Mouse (Mus musculus): ENCODE data around the gene Gm11237. TPM values are rescaled to one million over a fixed set of nuclear protein-coding genes. Genes with fewer than 3 reads are reported as not detected.
"Not testable (repeated sequence)": the region's sequence is repeated elsewhere in the genome, so short reads cannot be mapped to it uniquely, and the experiment has no call there.

Gene Gm11237
- polyA plus RNA-seq (2014; fragmentation: Nextera tagmentation; extraction: Ambion mirVana) = not detected in 2 replicates

GRCm38 (mm10) chr4:73622684-73623083 lies at the start of gene Gm11237:
Gene Gm11237, plus strand, starts transcription at chr4:73622984.
- ATAC-seq (ENCODE audit: insufficient number of reproducible peaks, insufficient read depth, low FRiP score, low read depth); H3K36me3 ChIP-seq (ENCODE audit: control insufficient read depth, insufficient read depth, low read length); H3K27ac ChIP-seq (ENCODE audit: low read length); H3K27me3 ChIP-seq (ENCODE audit: control insufficient read depth, insufficient read depth, low read length); H3K4me3 ChIP-seq (ENCODE audit: low read depth, low read length); H3K9me3 ChIP-seq (ENCODE audit: control insufficient read depth, low read depth, low read length); H3K4me2 ChIP-seq (replicated peaks; ENCODE audit: low read depth, low read length); H3K4me1 ChIP-seq (ENCODE audit: control insufficient read depth, insufficient read depth, low read length); H3K9ac ChIP-seq (replicated peaks; ENCODE audit: low read depth, low read length): not testable (repeated sequence)
- no CpG with 5 or more reads among the region's 3 CpGs for WGBS

DNA sequence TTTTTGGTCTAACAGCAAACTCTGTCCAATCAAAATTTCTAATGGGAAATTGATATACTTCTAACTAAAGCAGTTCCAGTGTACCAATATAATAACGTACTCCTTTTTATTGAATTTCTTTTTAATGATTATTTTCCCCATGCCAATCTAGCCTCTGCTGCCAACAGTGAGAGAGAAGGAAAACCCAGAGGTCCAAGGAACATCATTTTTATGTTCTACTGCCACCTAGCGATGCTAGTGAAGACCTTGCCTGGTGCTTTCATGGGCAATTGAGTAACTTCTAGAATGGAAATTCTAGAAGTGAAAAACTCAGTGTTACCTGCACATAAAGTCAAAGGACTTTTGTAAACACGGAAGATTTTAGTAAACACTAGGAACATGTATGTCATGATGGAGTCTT lies 23.5 kb upstream of the Gm11237 start:
- Histone ChIP-seq H3K36me3 (ENCODE audit: control insufficient read depth, insufficient read depth, low read length) (no peaks in the 10 kb centered on the region), H3K4me1 (ENCODE audit: control insufficient read depth, insufficient read depth, low read length) (no peaks in the 10 kb centered on the region), H3K9ac (replicated peaks; ENCODE audit: low read depth, low read length) (no peak overlapping the region), H3K27ac (ENCODE audit: low read length) (no peak overlapping the region), H3K27me3 (ENCODE audit: control insufficient read depth, insufficient read depth, low read length) (no peaks in the 10 kb centered on the region), H3K9me3 (ENCODE audit: control insufficient read depth, low read depth, low read length) (no peaks in the 10 kb centered on the region), H3K4me3 (ENCODE audit: low read depth, low read length) (no peak overlapping the region), H3K4me2 (replicated peaks; ENCODE audit: low read depth, low read length) (no peak overlapping the region)
- 0 out of 2 replicates have a peak, but pooled peaks have one; percentile 37 for ATAC-seq (ENCODE audit: insufficient number of reproducible peaks, insufficient read depth, low FRiP score, low read depth)
- 4% methylated on average over 3 of the region's 3 CpGs for WGBS

GRCm38 (mm10) chr4:73607581-73607980 lies 15.2 kb upstream of the Gm11237 start, which contains the start of gene Gm11238:
Gene Gm11238, plus strand, starts transcription at chr4:73607881.
- H3K4me2 ChIP-seq (replicated peaks; ENCODE audit: low read depth, low read length); H3K36me3 ChIP-seq (ENCODE audit: control insufficient read depth, insufficient read depth, low read length); H3K27ac ChIP-seq (ENCODE audit: low read length); H3K9ac ChIP-seq (replicated peaks; ENCODE audit: low read depth, low read length); H3K9me3 ChIP-seq (ENCODE audit: control insufficient read depth, low read depth, low read length); ATAC-seq (ENCODE audit: insufficient number of reproducible peaks, insufficient read depth, low FRiP score, low read depth); H3K27me3 ChIP-seq (ENCODE audit: control insufficient read depth, insufficient read depth, low read length); H3K4me3 ChIP-seq (ENCODE audit: low read depth, low read length); H3K4me1 ChIP-seq (ENCODE audit: control insufficient read depth, insufficient read depth, low read length): not testable (repeated sequence)
- WGBS = no CpG with 5 or more reads among the region's 3 CpGs

DNA sequence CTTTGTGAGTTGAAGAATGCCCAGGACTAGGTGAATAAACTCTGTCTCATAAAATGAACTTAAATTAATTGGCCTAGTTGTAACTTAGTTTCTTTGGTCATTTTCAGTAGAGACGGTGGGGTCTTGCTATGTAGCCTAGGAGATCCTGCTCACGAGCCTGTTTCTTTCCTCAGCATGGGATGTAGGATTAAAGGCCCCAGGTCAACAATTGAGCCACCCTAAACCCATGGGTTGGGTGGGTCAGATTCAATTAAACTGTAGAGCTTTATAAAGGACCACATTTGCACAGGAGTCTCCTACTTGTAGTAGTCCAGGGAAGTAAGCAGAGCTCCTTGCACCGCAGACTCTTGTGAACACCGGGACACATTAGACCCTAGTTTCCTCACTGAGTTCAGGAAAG lies 15.0 kb downstream of the Gm11237 start, which contains the start of gene Gm11236:
Gene Gm11236 (plus strand): TSS at position 301 of the 400 bp plus-strand sequence.
- not testable (repeated sequence) for H3K27me3 ChIP-seq (ENCODE audit: control insufficient read depth, insufficient read depth, low read length); ATAC-seq (ENCODE audit: insufficient number of reproducible peaks, insufficient read depth, low FRiP score, low read depth)

GRCm38 (mm10) chr4:73661864-73662263 lies 39.1 kb downstream of the Gm11237 start:
- not testable (repeated sequence) for ATAC-seq (ENCODE audit: insufficient number of reproducible peaks, insufficient read depth, low FRiP score, low read depth); H3K4me3 ChIP-seq (ENCODE audit: low read depth, low read length); H3K36me3 ChIP-seq (ENCODE audit: control insufficient read depth, insufficient read depth, low read length); H3K4me1 ChIP-seq (ENCODE audit: control insufficient read depth, insufficient read depth, low read length); H3K9me3 ChIP-seq (ENCODE audit: control insufficient read depth, low read depth, low read length); H3K27me3 ChIP-seq (ENCODE audit: control insufficient read depth, insufficient read depth, low read length); H3K9ac ChIP-seq (replicated peaks; ENCODE audit: low read depth, low read length); H3K4me2 ChIP-seq (replicated peaks; ENCODE audit: low read depth, low read length); H3K27ac ChIP-seq (ENCODE audit: low read length)
- 82% methylated on average over 4 of the region's 4 CpGs for WGBS

More for the DNA sequence above, 15.0 kb downstream of the Gm11237 start, which contains the start of gene Gm11236:
- not testable (repeated sequence) for H3K36me3 ChIP-seq (ENCODE audit: control insufficient read depth, insufficient read depth, low read length); H3K9ac ChIP-seq (replicated peaks; ENCODE audit: low read depth, low read length); H3K4me2 ChIP-seq (replicated peaks; ENCODE audit: low read depth, low read length); H3K27ac ChIP-seq (ENCODE audit: low read length); H3K4me3 ChIP-seq (ENCODE audit: low read depth, low read length); H3K9me3 ChIP-seq (ENCODE audit: control insufficient read depth, low read depth, low read length); H3K4me1 ChIP-seq (ENCODE audit: control insufficient read depth, insufficient read depth, low read length)
- WGBS = no CpG with 5 or more reads among the region's 4 CpGs

DNA sequence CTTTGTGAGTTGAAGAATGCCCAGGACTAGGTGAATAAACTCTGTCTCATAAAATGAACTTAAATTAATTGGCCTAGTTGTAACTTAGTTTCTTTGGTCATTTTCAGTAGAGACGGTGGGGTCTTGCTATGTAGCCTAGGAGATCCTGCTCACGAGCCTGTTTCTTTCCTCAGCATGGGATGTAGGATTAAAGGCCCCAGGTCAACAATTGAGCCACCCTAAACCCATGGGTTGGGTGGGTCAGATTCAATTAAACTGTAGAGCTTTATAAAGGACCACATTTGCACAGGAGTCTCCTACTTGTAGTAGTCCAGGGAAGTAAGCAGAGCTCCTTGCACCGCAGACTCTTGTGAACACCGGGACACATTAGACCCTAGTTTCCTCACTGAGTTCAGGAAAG lies 45.3 kb downstream of the Gm11237 start, which contains the start of gene Gm11239:
Gene Gm11239 (plus strand): TSS at position 301 of the 400 bp plus-strand sequence.
- H3K4me1 ChIP-seq (ENCODE audit: control insufficient read depth, insufficient read depth, low read length); ATAC-seq (ENCODE audit: insufficient number of reproducible peaks, insufficient read depth, low FRiP score, low read depth); H3K27ac ChIP-seq (ENCODE audit: low read length); H3K27me3 ChIP-seq (ENCODE audit: control insufficient read depth, insufficient read depth, low read length); H3K9me3 ChIP-seq (ENCODE audit: control insufficient read depth, low read depth, low read length); H3K4me3 ChIP-seq (ENCODE audit: low read depth, low read length); H3K36me3 ChIP-seq (ENCODE audit: control insufficient read depth, insufficient read depth, low read length); H3K4me2 ChIP-seq (replicated peaks; ENCODE audit: low read depth, low read length); H3K9ac ChIP-seq (replicated peaks; ENCODE audit: low read depth, low read length): not testable (repeated sequence)
- WGBS = no CpG with 5 or more reads among the region's 4 CpGs

Other genes starting within 250 kb of the Gm11237 start
- not detected in 2 replicates for gene Gm11487, start 217.9 kb upstream of the Gm11237 start, polyA plus RNA-seq (2014; fragmentation: Nextera tagmentation; extraction: Ambion mirVana)
- gene Gm11238, start 15.1 kb upstream of the Gm11237 start, polyA plus RNA-seq (2014; fragmentation: Nextera tagmentation; extraction: Ambion mirVana) = not detected in 2 replicates
- gene Gm11236, start 15.1 kb downstream of the Gm11237 start, polyA plus RNA-seq (2014; fragmentation: Nextera tagmentation; extraction: Ambion mirVana) = not detected in 2 replicates
- not detected in 2 replicates for gene Gm11239, start 45.4 kb downstream of the Gm11237 start, polyA plus RNA-seq (2014; fragmentation: Nextera tagmentation; extraction: Ambion mirVana)
- not detected in 2 replicates for gene Gm428, start 60.5 kb downstream of the Gm11237 start, polyA plus RNA-seq (2014; fragmentation: Nextera tagmentation; extraction: Ambion mirVana)
- gene Rasef, start 168.0 kb downstream of the Gm11237 start, polyA plus RNA-seq (2014; fragmentation: Nextera tagmentation; extraction: Ambion mirVana) = 11.3 and 11.8 TPM in 2 replicates